Mouse (Mus musculus) erythroblast, embryonic 14.5 days (primary cell): ENCODE data around the gene Il18.

ENCODE experiments used
- GATA1 ChIP-seq: IDR thresholded peaks from 2 replicates; pipeline ENCODE4 v1.6.1; 2012; ENCODE audit warnings: low read length, inconsistent platforms, mixed read lengths
- TAL1 ChIP-seq: IDR thresholded peaks from 3 replicates; pipeline ENCODE4 v1.6.1; 2012; ENCODE audit warnings: low read length, inconsistent platforms, mixed read lengths

DNA sequence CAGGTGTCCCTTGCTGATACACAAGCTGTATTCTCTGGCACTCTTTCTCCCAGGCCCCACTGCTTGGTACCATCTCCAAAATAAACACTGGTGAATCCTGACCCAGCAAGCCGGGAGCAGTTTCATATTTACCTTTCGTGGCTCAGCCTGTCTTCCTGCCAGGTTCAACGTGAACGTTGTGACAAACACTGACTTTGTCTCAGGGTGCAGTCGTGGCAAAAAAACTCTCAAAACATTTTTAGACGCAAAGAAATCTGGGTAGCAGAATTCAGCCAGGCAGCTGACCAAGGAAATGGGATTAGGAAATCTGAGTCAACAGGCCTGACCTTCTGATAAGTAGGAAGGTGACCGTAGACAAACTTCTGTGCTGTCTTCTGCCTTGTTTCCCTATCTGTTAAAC is 47.1 kb upstream of the Il18 start:
- TF ChIP-seq GATA1 (no peak), TAL1 (no peak)
